Mouse (Mus musculus) midbrain, embryonic 11.5 days (tissue): ENCODE measurements around the gene Ptms. TPM values are rescaled to one million over a fixed set of nuclear protein-coding genes. Genes with fewer than 3 reads are reported as not detected.
A peak's percentile ranks its signal among the peaks of the same experiment; 100 is the strongest.

Experiments
- ATAC-seq: fragments of 200-750 bp; cut with Nextera tagmentation; 2 replicates; pipeline ENCODE4 v1.8.0; 2017; ENCODE audit warnings: moderate TSS enrichment, moderate library complexity; ENCODE audit not compliant: low FRiP score
- DNase-seq: peaks from one replicate; pipeline ENCODE4 v3.0.0; 2015; ENCODE audit warnings: low spot score; ENCODE audit errors: missing footprints
- H3K27ac ChIP-seq: fragments of 300-500 bp; sonication (generic); 2 replicates; pipeline ENCODE4 v1.5.1; 2014; ENCODE audit warnings: low read depth, low read length
- H3K27me3 ChIP-seq: fragments of 300-500 bp; sonication (generic); 2 replicates; pipeline ENCODE4 v1.6.1; 2014; ENCODE audit warnings: mild to moderate bottlenecking, low read length, moderate library complexity, mixed read lengths; ENCODE audit not compliant: control insufficient read depth, insufficient read depth
- H3K36me3 ChIP-seq: fragments of 300-500 bp; sonication (generic); 2 replicates; pipeline ENCODE4 v1.6.1; 2014; ENCODE audit warnings: mild to moderate bottlenecking, low read length, moderate library complexity, mixed read lengths; ENCODE audit not compliant: control insufficient read depth, insufficient read depth
- H3K4me1 ChIP-seq: fragments of 300-500 bp; sonication (generic); 2 replicates; pipeline ENCODE4 v1.6.1; 2014; ENCODE audit warnings: low read length; ENCODE audit not compliant: control insufficient read depth, insufficient read depth
- H3K4me2 ChIP-seq: fragments of 300-500 bp; sonication (generic); 2 replicates; pipeline ENCODE4 v1.6.1; 2014; ENCODE audit warnings: mild to moderate bottlenecking, moderate library complexity
- H3K4me3 ChIP-seq: fragments of 300-500 bp; sonication (generic); 2 replicates; pipeline ENCODE4 v1.5.1; 2014; ENCODE audit warnings: low read depth, low read length
- H3K9ac ChIP-seq: fragments of 300-500 bp; sonication (generic); 2 replicates; pipeline ENCODE4 v1.6.1; 2014; ENCODE audit warnings: low read length
- H3K9me3 ChIP-seq: fragments of 300-500 bp; sonication (generic); 2 replicates; pipeline ENCODE4 v1.6.1; 2016; ENCODE audit warnings: low read length; ENCODE audit not compliant: control insufficient read depth
- WGBS: fragments of 180-500 bp; shearing (Covaris S2); extraction: QIAGEN DNeasy Blood & Tissue Kit; methylation state at CpG from one replicate; pipeline ENCODE4 v1.1.7; 2014; 5-methylcytosine and 5-hydroxymethylcytosine counted together
- polyA plus RNA-seq: library from polyadenylated mRNA; unstranded; fragments of >200 nt; fragmentation: Nextera tagmentation; extraction: Ambion mirVana; gene quantifications from 2 replicates; pipeline ENCODE4 v1.2.1, GENCODE M21; 2014

Gene Ptms
- polyA plus RNA-seq, 1 experiment from 2014 or later = 288 TPM

- Histone ChIP-seq H3K9me3 (no peaks in the 10 kb centered on the region), H3K9ac (no peak overlapping the region), H3K4me3 (no peak overlapping the region), H3K4me2 (no peak overlapping the region), H3K27me3 (no peaks in the 10 kb centered on the region), H3K36me3 (peaks cover 27% of the 10 kb centered on the region), H3K27ac (no peak overlapping the region), H3K4me1 (peaks cover 12% of the 10 kb centered on the region)
- WGBS = 91% methylated on average over 3 of the region's 3 CpGs
- DNase-seq (no peak), ATAC-seq (no peak)
Measured at GRCm38 (mm10) chr6:124933127-124933526, 13.2 kb upstream of the Ptms start.

GRCm38 (mm10) chr6:124932314-124932695 lies 12.4 kb upstream of the Ptms start:
- Histone ChIP-seq H3K4me3 (peak overlapping the region; percentile 91), H3K9ac (peak overlapping the region; percentile 88), H3K27me3 (no peaks in the 10 kb centered on the region), H3K36me3 (peaks cover 22% of the 10 kb centered on the region), H3K9me3 (no peaks in the 10 kb centered on the region), H3K27ac (no peak overlapping the region), H3K4me2 (peak overlapping the region; percentile 53), H3K4me1 (peaks cover 12% of the 10 kb centered on the region)
- 52% methylated on average over 12 of the region's 12 CpGs for WGBS
- ATAC-seq = no peak
- DNase-seq = no peak

GRCm38 (mm10) chr6:124931525-124932313 lies 11.8 kb upstream of the Ptms start:
- H3K9ac ChIP-seq = peak overlapping the region; percentile 88
- ATAC-seq = peak; percentile 25
- peaks cover 12% of the 10 kb centered on the region for H3K4me1 ChIP-seq
- H3K4me3 ChIP-seq = peak overlapping the region; percentile 91
- H3K27me3 ChIP-seq = no peaks in the 10 kb centered on the region
- H3K4me2 ChIP-seq = peak overlapping the region; percentile 53
- no peaks in the 10 kb centered on the region for H3K9me3 ChIP-seq
- WGBS = 2% methylated on average over 47 of the region's 48 CpGs
- H3K36me3 ChIP-seq = peaks cover 22% of the 10 kb centered on the region
- peak overlapping the region; percentile 89 for H3K27ac ChIP-seq
- peak; percentile 94 for DNase-seq

- H3K27ac ChIP-seq = peak within 1 kb of the TSS; percentile 89
- DNase-seq (peak; percentile 100), ATAC-seq (peak; percentile 93)
- no peaks in the 10 kb centered on the region for H3K9me3 ChIP-seq
- H3K9ac ChIP-seq = peak within 1 kb of the TSS; percentile 88
- under 1% methylated on average over 40 of the region's 64 CpGs for WGBS
- peak within 1 kb of the TSS; percentile 91 for H3K4me3 ChIP-seq
- no peaks in the 10 kb centered on the region for H3K27me3 ChIP-seq
- H3K36me3 ChIP-seq = peaks cover 17% of the 10 kb centered on the region
- H3K4me2 ChIP-seq = peak within 1 kb of the TSS; percentile 53
- H3K4me1 ChIP-seq = peaks cover 12% of the 10 kb centered on the region
Measured at GRCm38 (mm10) chr6:124930754-124931524, 11.0 kb upstream of the Ptms start, which contains the start of gene Mlf2. Mlf2 (plus strand) TSS chr6:124931386.

GRCm38 (mm10) chr6:124930231-124930630 lies 10.3 kb upstream of the Ptms start:
- H3K4me3 ChIP-seq = peak overlapping the region; percentile 91; the same call in 1 of the 2 replicates
- peaks cover 13% of the 10 kb centered on the region for H3K36me3 ChIP-seq
- H3K4me2 ChIP-seq = peak overlapping the region; percentile 53
- no peaks in the 10 kb centered on the region for H3K27me3 ChIP-seq
- no peaks in the 10 kb centered on the region for H3K9me3 ChIP-seq
- WGBS = 35% methylated on average over 1 of the region's 1 CpGs
- DNase-seq (no peak), ATAC-seq (peak; percentile 0; the same call in 1 of the 2 replicates)
- peak overlapping the region; percentile 89 for H3K27ac ChIP-seq
- H3K4me1 ChIP-seq = peaks cover 12% of the 10 kb centered on the region
- peak overlapping the region; percentile 88 for H3K9ac ChIP-seq

- no peaks in the 10 kb centered on the region for H3K36me3 ChIP-seq
- no peaks in the 10 kb centered on the region for H3K27me3 ChIP-seq
- no peak for ATAC-seq
- peaks cover 8% of the 10 kb centered on the region for H3K4me1 ChIP-seq
- WGBS = 58% methylated on average over 5 of the region's 5 CpGs
- no peak for DNase-seq
- H3K4me2 ChIP-seq = no peak overlapping the region
- H3K9me3 ChIP-seq = no peaks in the 10 kb centered on the region
- H3K27ac ChIP-seq = no peak overlapping the region
- H3K9ac ChIP-seq = no peak overlapping the region
- no peak overlapping the region for H3K4me3 ChIP-seq
Measured at GRCm38 (mm10) chr6:124925941-124926340, 6.0 kb upstream of the Ptms start.

GRCm38 (mm10) chr6:124925173-124925793 lies 5.4 kb upstream of the Ptms start:
- Histone ChIP-seq H3K4me2 (no peak overlapping the region), H3K27me3 (no peaks in the 10 kb centered on the region), H3K4me1 (peaks cover 12% of the 10 kb centered on the region), H3K9me3 (no peaks in the 10 kb centered on the region), H3K9ac (no peak overlapping the region), H3K4me3 (no peak overlapping the region), H3K36me3 (no peaks in the 10 kb centered on the region), H3K27ac (no peak overlapping the region)
- ATAC-seq (no peak), DNase-seq (no peak)
- WGBS = 37% methylated on average over 12 of the region's 12 CpGs

- H3K36me3 ChIP-seq = no peaks in the 10 kb centered on the region
- H3K9ac ChIP-seq = no peak overlapping the region
- H3K27me3 ChIP-seq = no peaks in the 10 kb centered on the region
- H3K4me1 ChIP-seq = peaks cover 23% of the 10 kb centered on the region
- H3K4me3 ChIP-seq = no peak overlapping the region
- 0 out of 2 replicates have a peak overlapping the region, but pooled peaks have one; percentile 17 for H3K27ac ChIP-seq
- ATAC-seq (no peak), DNase-seq (no peak)
- H3K9me3 ChIP-seq = no peaks in the 10 kb centered on the region
- WGBS = 74% methylated on average over 4 of the region's 4 CpGs
- no peak overlapping the region for H3K4me2 ChIP-seq
Measured at GRCm38 (mm10) chr6:124921539-124921938, 1.6 kb upstream of the Ptms start.
